Mouse (Mus musculus) heart, embryonic 14.5 days (tissue): ENCODE data around the gene Mapkapk3. TPM values are rescaled to one million over a fixed set of nuclear protein-coding genes. Genes with fewer than 3 reads are reported as not detected.
A peak's percentile ranks its signal among the peaks of the same experiment; 100 is the strongest.

ENCODE experiments used
- ATAC-seq: fragments of 200-750 bp; cut with Nextera tagmentation; 2 replicates; pipeline ENCODE4 v1.8.0; 2017; ENCODE audit warnings: low read depth, moderate TSS enrichment; ENCODE audit not compliant: insufficient number of reproducible peaks, insufficient read depth, low FRiP score
- H3K27ac ChIP-seq, 2 experiments: fragments of 200-500 bp in 1 of 2; fragments of 300-500 bp in 1 of 2; sonication (generic) in 1 of 2; replicated peaks in 1 of 2; 2 replicates each; pipeline ENCODE4 v1.5.1; 2012 to 2014; ENCODE audit warnings: low read depth in 2 of 2, low read length in 2 of 2, control low read depth in 1 of 2, mild to moderate bottlenecking in 1 of 2, mixed read lengths in 1 of 2; ENCODE audit not compliant: control insufficient read depth in 1 of 2, insufficient read depth in 1 of 2
- H3K27me3 ChIP-seq: fragments of 300-500 bp; sonication (generic); 2 replicates; pipeline ENCODE4 v1.6.1; 2014; ENCODE audit warnings: mild to moderate bottlenecking, low read length, control low read depth; ENCODE audit not compliant: control insufficient read depth, insufficient read depth
- H3K36me3 ChIP-seq: fragments of 300-500 bp; sonication (generic); 2 replicates; pipeline ENCODE4 v1.6.1; 2014; ENCODE audit warnings: mild to moderate bottlenecking, control low read depth, low read length, mixed read lengths; ENCODE audit not compliant: control insufficient read depth, insufficient read depth
- H3K4me1 ChIP-seq, 2 experiments: fragments of 200-500 bp in 1 of 2; fragments of 300-500 bp in 1 of 2; sonication (generic) in 1 of 2; 2 replicates each; pipeline ENCODE4 v1.6.1; 2012 to 2014; ENCODE audit warnings: low read length in 2 of 2, control low read depth in 1 of 2, mixed read lengths in 1 of 2; ENCODE audit not compliant: control insufficient read depth in 2 of 2, insufficient read depth in 2 of 2
- H3K4me2 ChIP-seq: fragments of 300-500 bp; sonication (generic); 2 replicates; pipeline ENCODE4 v1.6.1; 2014; ENCODE audit warnings: mild to moderate bottlenecking, low read length
- H3K4me3 ChIP-seq, 2 experiments: fragments of 200-500 bp in 1 of 2; fragments of 300-500 bp in 1 of 2; sonication (generic) in 1 of 2; 2 replicates each; pipeline ENCODE4 v1.5.1; 2012 to 2014; ENCODE audit warnings: low read length in 2 of 2, mild to moderate bottlenecking in 2 of 2, control low read depth in 1 of 2, low read depth in 1 of 2, moderate library complexity in 1 of 2; ENCODE audit not compliant: control insufficient read depth in 1 of 2, insufficient read depth in 1 of 2
- H3K9ac ChIP-seq: fragments of 300-500 bp; sonication (generic); 2 replicates; pipeline ENCODE4 v1.6.1; 2014; ENCODE audit warnings: mild to moderate bottlenecking, low read length
- H3K9me3 ChIP-seq: fragments of 300-500 bp; sonication (generic); 2 replicates; pipeline ENCODE4 v1.6.1; 2016; ENCODE audit warnings: low read length, control low read depth; ENCODE audit not compliant: control insufficient read depth
- WGBS: fragments of 180-500 bp; shearing (Covaris S2); extraction: QIAGEN DNeasy Blood & Tissue Kit; methylation state at CpG from one replicate; pipeline ENCODE4 v1.1.7; 2014; 5-methylcytosine and 5-hydroxymethylcytosine counted together
- polyA plus RNA-seq: library from polyadenylated mRNA; unstranded; fragments of >200 nt; fragmentation: Nextera tagmentation; extraction: Ambion mirVana; gene quantifications from 2 replicates; pipeline ENCODE4 v1.2.1, GENCODE M21; 2014

Mapkapk3 gene
- polyA plus RNA-seq, 1 experiment from 2014 or later, result 6.5 TPM

DNA sequence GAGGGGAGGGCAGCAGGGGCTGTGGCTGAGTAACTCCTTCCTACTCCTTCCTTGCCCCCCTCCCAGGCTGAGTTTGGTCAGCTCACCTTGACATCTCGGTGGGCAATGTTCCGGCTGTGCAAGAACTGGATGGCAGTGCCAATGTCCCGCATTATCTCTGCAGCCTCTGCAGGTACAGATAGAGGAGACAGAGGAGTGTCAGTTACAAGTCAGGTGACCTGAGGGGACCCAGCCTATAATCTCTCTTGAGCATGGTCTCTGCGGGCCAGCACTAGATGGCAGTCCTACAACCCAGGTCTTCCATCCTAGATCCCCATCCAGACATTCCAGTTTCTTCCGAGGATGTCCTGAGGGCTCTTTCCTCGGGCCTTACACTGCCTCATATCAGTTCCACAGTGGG lies 27.9 kb downstream of the Mapkapk3 start:
- no peaks in the 10 kb centered on the region for H3K36me3 ChIP-seq
- no peak overlapping the region for H3K4me3 ChIP-seq
- H3K27me3 ChIP-seq, result no peaks in the 10 kb centered on the region
- no peak overlapping the region for H3K4me2 ChIP-seq
- no peak overlapping the region for H3K9ac ChIP-seq
- H3K9me3 ChIP-seq, result no peaks in the 10 kb centered on the region
- ATAC-seq, result no peak
- H3K27ac ChIP-seq, result no peak overlapping the region
- 70% methylated on average over 6 of the region's 6 CpGs for WGBS
- H3K4me1 ChIP-seq, result peaks cover 15 to 16% of the 10 kb centered on the region in 2 experiments

- 60% methylated on average over 8 of the region's 8 CpGs for WGBS
Measured at GRCm38 (mm10) chr9:107260836-107261235, 28.8 kb downstream of the Mapkapk3 start.

GRCm38 (mm10) chr9:107260429-107260828 lies 29.2 kb downstream of the Mapkapk3 start:
- ATAC-seq, result no peak
- H3K4me3 ChIP-seq, result no peak overlapping the region
- H3K36me3 ChIP-seq, result no peaks in the 10 kb centered on the region
- H3K9ac ChIP-seq, result peak overlapping the region; percentile 16; the same call in 1 of the 2 replicates
- H3K4me2 ChIP-seq, result no peak overlapping the region
- WGBS, result 76% methylated on average over 2 of the region's 2 CpGs
- no peaks in the 10 kb centered on the region for H3K27me3 ChIP-seq
- peaks cover 15 to 18% of the 10 kb centered on the region in 2 experiments for H3K4me1 ChIP-seq
- H3K9me3 ChIP-seq, result no peaks in the 10 kb centered on the region
- no peak overlapping the region; a peak in 1 of 4 replicates for H3K27ac ChIP-seq

More at GRCm38 (mm10) chr9:107260836-107261235, 28.8 kb downstream of the Mapkapk3 start:
- Histone ChIP-seq H3K4me2 (no peak overlapping the region), H3K4me1 (peaks cover 15 to 16% of the 10 kb centered on the region in 2 experiments), H3K9me3 (no peaks in the 10 kb centered on the region), H3K4me3 (no peak overlapping the region), H3K9ac (no peak overlapping the region), H3K27ac (no peak overlapping the region), H3K27me3 (no peaks in the 10 kb centered on the region), H3K36me3 (no peaks in the 10 kb centered on the region)
- ATAC-seq, result no peak

- H3K36me3 ChIP-seq, result no peaks in the 10 kb centered on the region
- peaks cover 20 to 27% of the 10 kb centered on the region in 2 experiments for H3K4me1 ChIP-seq
- 6% methylated on average over 6 of the region's 6 CpGs for WGBS
- 0 out of 2 replicates have a peak, but pooled peaks have one; percentile 10 for ATAC-seq
- peak overlapping the region; percentile 14; the same call in 1 of the 2 replicates for H3K9ac ChIP-seq
- H3K4me3 ChIP-seq, result no peak overlapping the region
- no peaks in the 10 kb centered on the region for H3K9me3 ChIP-seq
- no peaks in the 10 kb centered on the region for H3K27me3 ChIP-seq
- peak overlapping the region; percentile 31 to 63 for H3K27ac ChIP-seq
- H3K4me2 ChIP-seq, result peak overlapping the region; percentile 42
Measured at GRCm38 (mm10) chr9:107259571-107259970, 30.1 kb downstream of the Mapkapk3 start.

DNA sequence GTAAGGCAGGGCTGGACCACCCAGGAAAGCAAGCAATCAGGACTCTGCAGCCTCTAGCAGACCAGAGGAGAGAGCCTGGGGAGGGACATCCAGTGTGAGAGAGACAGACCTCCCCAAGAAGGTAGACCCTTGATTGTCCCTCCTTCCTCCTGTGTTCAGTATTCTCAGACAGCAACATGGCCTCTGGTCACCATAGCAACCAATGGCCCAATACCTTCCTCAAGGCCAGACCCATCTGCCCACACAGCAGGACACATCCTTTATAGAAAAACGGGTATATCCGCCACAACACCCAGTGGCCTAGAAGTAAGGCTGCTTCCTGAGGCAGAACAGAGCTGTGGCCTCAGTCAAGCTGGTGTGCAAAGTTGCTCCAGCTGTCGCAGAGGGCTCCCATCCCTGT lies 34.1 kb downstream of the Mapkapk3 start:
- ATAC-seq, result no peak
- Histone ChIP-seq H3K4me1 (peaks cover 25 to 39% of the 10 kb centered on the region in 2 experiments), H3K4me2 (no peak overlapping the region), H3K27me3 (no peaks in the 10 kb centered on the region), H3K27ac (no peak overlapping the region), H3K4me3 (no peak overlapping the region), H3K9ac (no peak overlapping the region), H3K9me3 (no peaks in the 10 kb centered on the region), H3K36me3 (no peaks in the 10 kb centered on the region)
- WGBS, result 68% methylated on average over 3 of the region's 3 CpGs

GRCm38 (mm10) chr9:107254925-107255324 lies 34.8 kb downstream of the Mapkapk3 start:
- no peak for ATAC-seq
- Histone ChIP-seq H3K9ac (0 out of 2 replicates have a peak overlapping the region, but pooled peaks have one; percentile 38), H3K4me2 (peak overlapping the region; percentile 57), H3K27me3 (no peaks in the 10 kb centered on the region), H3K9me3 (no peaks in the 10 kb centered on the region), H3K4me3 (no peak overlapping the region), H3K4me1 (peaks cover 22 to 34% of the 10 kb centered on the region in 2 experiments), H3K36me3 (no peaks in the 10 kb centered on the region), H3K27ac (peak overlapping the region in 1 of 2 experiments; percentile 74; a peak in 1 of 4 replicates)
- 60% methylated on average over 3 of the region's 3 CpGs for WGBS

DNA sequence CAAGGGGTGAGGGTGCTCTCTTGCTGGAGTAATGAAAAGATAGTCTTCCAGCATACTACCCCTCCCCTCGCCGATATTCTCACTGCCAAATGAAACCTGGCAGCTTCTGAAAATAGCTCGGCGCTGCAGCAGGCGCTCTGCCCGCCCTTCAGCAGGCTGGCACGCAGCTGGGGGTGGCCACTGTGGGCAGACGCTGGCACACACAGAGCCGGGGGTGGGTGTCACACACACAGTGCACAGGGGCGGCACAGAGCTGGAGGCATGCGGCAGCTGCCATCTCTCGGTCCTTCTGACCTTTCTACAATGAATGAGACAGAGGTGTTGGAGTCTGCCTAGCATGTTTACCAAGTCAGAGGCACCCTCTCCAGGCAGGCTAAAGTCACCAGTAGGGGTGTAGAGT lies 35.2 kb downstream of the Mapkapk3 start:
- ATAC-seq, result peak; percentile 58
- Histone ChIP-seq H3K9ac (0 out of 2 replicates have a peak overlapping the region, but pooled peaks have one; percentile 38), H3K4me3 (peak overlapping the region in 1 of 2 experiments; percentile 6; a peak in 1 of 4 replicates)

DNA sequence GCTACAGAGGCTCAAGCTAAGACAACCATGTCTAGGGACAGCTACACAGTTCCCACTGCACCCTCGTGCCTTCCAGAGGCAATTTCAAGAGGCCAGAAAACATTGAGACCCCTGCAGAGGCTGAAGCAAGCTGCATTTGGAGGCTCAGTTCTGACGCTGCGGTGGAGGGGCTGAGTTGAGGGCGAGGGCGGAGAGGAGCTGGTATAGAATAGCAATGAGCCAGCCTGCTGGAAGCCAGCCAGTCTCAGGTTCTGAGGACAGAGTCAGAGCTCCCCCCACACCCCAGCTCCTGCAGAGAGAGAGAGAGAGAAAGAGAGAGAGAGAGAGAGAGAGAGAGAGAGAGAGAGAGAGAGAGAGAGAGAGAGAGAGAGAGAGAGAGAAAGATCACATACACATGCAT lies 37.5 kb downstream of the Mapkapk3 start:
- H3K27ac ChIP-seq, result no peak overlapping the region
- H3K9me3 ChIP-seq, result no peaks in the 10 kb centered on the region
- no peak overlapping the region for H3K4me3 ChIP-seq
- WGBS, result 8% methylated on average over 5 of the region's 5 CpGs
- ATAC-seq, result no peak
- H3K36me3 ChIP-seq, result no peaks in the 10 kb centered on the region
- no peaks in the 10 kb centered on the region for H3K27me3 ChIP-seq
- no peak overlapping the region; the same call in 1 of the 2 replicates for H3K9ac ChIP-seq
- H3K4me1 ChIP-seq, result peaks cover 10 to 23% of the 10 kb centered on the region in 2 experiments
- peak overlapping the region; percentile 34; the same call in 1 of the 2 replicates for H3K4me2 ChIP-seq

More for the DNA sequence above, 35.2 kb downstream of the Mapkapk3 start:
- Histone ChIP-seq H3K4me1 (peaks cover 18 to 29% of the 10 kb centered on the region in 2 experiments), H3K4me2 (peak overlapping the region; percentile 57), H3K27ac (peak overlapping the region in 1 of 2 experiments; percentile 74; a peak in 2 of 4 replicates), H3K9me3 (no peaks in the 10 kb centered on the region), H3K27me3 (no peaks in the 10 kb centered on the region), H3K36me3 (no peaks in the 10 kb centered on the region)
- WGBS, result 38% methylated on average over 12 of the region's 12 CpGs
